Mouse (Mus musculus) right cerebral cortex, postnatal 14 days (tissue): ENCODE measurements around the gene Uts2b.

ENCODE experiments used
- DNase-seq: peaks from one replicate; pipeline ENCODE4 v3.0.0; 2022

Uts2b gene

GRCm38 (mm10) chr16:27370191-27370590 is at the start of gene Uts2b:
Gene Uts2b (minus strand): TSS chr16:27370239.
- DNase-seq: no peak

GRCm38 (mm10) chr16:27417632-27418031 is 47.6 kb upstream of the Uts2b start:
- no peak for DNase-seq

- no peak for DNase-seq
Measured at GRCm38 (mm10) chr16:27416937-27417584, 47.0 kb upstream of the Uts2b start.

DNA sequence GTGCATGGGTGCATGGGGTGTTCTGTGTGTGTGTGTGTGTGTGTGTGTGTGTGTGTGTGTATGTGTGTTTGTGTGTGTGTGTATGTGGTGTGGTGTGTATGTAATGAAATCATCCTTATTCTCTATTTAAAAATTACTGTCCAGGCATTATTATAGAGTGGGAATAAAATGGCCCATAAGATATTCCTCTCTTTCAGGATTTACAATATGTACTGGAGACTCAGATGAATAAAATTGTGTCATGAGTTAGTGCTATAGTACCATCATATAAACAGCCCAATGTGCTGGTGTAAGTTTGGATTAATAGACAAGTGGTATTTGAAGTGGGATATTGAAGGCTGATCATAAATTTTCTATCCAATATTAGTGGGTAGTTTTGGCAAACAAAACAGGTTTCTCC is 34.1 kb upstream of the Uts2b start:
- no peak for DNase-seq

DNA sequence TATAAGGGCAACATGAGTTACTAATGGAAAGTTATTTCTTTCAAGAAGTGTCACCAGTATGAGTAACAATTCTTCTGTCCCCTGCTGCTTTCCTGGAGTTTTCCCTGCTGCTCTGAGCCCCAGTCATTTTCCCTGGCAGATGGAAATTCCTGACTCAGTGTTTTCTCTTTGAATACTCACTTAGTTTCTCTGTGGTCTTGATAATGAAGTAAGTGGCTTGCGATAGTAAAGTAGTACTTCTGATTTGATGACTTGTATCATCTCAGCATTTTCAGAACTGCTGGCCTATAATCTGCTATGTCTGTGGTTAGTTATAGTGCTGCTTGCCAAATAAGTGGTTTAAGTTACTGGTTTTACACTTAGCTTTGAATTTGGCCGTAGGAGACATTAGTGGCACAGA is 31.5 kb upstream of the Uts2b start:
- DNase-seq: no peak

DNA sequence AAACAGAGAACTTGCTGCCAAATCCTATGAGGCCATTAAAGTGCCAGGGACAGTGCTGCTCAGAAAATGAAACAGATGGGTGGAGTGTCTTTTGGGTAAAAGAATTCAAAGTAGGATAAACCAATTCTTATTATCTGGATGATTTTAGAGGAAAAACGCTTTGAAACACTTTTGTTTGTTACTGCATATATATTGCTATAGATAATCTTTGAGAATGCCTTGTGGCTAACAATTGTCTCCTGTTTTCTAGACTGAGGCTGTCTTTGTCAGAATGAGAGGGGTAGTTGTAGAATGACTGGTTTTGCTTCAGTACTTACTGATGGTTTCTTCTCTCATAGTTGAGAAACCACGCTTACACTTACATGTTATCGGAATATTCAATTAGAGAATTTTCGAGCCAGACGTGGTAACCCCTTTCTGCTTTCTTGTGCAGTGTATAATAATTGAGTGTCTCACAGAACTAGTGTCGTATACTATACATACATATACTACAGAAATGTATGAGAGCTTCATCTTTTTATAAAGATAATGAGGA is 29.7 kb upstream of the Uts2b start:
- DNase-seq: no peak

- DNase-seq: no peak
Measured at GRCm38 (mm10) chr16:27399026-27399718, 29.1 kb upstream of the Uts2b start.

DNA sequence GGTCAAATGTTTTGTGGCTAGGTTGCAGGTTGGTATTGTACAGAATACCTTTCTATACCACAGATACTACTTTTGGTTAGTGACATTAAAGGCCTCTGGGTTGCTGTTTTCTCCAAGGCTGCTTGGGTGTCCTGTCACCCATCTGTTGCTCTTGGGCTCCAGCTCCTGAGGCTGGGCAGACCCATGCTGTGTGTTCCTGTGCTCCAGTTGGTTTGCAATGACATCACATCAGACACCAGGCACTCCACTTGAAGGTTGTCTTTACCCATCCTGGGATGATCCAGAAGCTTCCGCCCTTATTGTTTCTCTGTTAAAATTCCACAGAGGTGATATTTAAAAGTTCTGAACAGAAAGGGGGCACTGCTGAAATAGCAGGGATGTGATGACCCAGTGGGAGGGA is 26.9 kb upstream of the Uts2b start:
- no peak for DNase-seq

DNA sequence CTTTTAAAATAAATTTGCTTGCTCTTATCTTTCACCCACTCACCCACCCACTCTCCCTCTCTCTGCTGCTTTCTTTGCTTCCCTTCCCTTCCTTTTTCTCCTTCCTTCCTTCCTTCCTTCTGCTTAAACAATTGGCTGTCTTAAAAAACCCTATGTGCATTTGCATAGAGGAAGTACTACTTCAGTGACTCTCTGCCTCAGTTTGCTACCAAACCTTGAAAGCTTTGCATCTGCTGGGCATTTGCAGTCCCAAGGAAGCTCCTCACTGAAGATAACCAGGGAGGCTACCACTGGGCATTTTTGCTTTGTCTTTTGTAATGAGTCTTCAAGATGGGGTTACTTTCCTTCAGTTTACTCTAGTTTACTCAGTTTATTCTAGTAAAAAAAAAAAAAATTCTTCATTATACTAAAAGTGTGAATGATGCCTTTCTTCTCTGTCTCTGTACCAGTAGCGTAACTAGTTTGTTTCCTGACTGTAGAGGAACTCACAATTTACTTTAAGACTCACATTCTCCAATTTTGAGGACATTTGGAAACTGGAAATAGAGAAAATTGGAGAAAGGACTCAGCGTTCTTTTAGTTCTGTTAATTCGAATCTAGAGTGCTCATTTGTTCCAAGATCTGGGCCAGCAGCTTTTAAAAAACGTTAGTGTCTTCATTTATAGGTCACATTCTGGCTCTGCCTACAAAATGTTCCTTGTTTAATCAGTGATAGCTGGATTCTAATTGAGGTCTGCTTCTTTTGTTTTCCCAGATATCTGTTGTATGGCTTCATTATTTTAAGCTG is 25.4 kb upstream of the Uts2b start:
- no peak for DNase-seq

GRCm38 (mm10) chr16:27391845-27392244 is 21.8 kb upstream of the Uts2b start:
- DNase-seq: no peak

DNA sequence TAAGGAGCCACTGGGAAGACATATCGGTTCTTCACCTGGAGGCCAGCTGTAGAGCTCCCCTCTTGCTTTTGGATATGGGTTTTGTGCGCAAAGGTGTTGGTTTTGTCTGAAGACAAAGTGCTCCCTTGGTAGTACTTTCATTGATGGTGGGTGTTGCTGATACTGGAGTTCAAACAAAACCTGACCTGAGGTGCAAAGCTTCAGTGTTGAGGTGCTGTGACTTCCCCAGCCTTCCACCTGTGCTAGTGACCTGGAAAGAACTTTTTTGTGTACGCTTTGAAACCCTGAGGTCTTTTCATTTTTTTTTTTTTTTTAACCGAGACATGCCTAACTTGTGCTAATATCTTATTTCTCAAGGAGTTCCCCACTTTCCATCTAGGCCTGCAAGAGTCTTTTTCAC is 20.3 kb upstream of the Uts2b start:
- no peak for DNase-seq

GRCm38 (mm10) chr16:27389534-27390282 is 19.7 kb upstream of the Uts2b start:
- no peak for DNase-seq

GRCm38 (mm10) chr16:27388761-27389451 is 18.9 kb upstream of the Uts2b start, which contains the start of gene Ccdc50:
Gene Ccdc50 (plus strand): TSS chr16:27388869.
- peak; percentile 75 for DNase-seq

- no peak for DNase-seq
Measured at GRCm38 (mm10) chr16:27387634-27388611, 17.9 kb upstream of the Uts2b start.

GRCm38 (mm10) chr16:27386850-27387407 is 16.9 kb upstream of the Uts2b start:
- DNase-seq: no peak

- no peak for DNase-seq
Measured at GRCm38 (mm10) chr16:27385649-27386048, 15.6 kb upstream of the Uts2b start.

GRCm38 (mm10) chr16:27384893-27385603 is 15.0 kb upstream of the Uts2b start:
- DNase-seq: no peak

DNA sequence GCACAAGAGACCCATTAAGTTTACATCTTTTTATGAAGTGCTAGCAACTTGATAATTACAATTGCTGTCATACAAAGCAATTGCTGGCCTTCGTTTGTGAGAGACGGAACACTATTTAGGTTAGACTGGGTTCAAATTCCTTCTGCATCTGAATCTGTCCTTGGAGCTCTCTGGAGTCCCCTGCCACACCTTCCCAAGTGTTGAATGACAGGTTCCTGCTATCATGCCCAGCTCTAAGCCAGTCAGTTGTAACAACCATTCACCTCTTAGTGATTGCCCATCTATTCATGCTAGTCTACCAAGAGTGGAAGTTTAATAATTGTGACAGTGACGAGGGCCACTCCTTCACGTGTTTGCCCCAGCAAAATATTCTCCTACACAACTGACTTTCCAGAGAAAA is 12.2 kb upstream of the Uts2b start:
- DNase-seq: no peak

- no peak for DNase-seq
Measured at GRCm38 (mm10) chr16:27376556-27376955, 6.5 kb upstream of the Uts2b start.

DNA sequence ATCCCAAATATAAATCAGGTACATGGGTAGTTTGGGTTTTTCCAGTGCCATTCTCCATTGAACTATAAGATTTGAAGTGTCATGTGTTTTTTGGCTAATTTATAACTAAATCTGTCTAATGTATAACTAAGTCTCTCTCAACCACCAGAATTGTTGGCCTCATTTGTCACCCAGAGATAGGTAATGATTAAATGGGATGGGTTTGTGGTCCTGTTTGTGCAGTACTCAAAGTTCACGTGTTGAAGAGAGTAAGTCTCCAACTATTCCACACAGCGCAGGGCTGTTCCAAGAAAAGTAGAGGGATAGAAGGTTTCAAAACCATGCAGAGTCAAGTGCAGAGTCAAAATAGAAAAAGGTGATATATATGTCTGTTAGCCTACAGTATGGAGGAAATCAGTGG is 5.3 kb upstream of the Uts2b start:
- no peak for DNase-seq
